Mouse (Mus musculus) stomach, embryonic 15.5 days (tissue): ENCODE measurements around the gene Ppp3cb. TPM values are rescaled to one million over a fixed set of nuclear protein-coding genes. Genes with fewer than 3 reads are reported as not detected.

ENCODE experiments used
- polyA plus RNA-seq: library from polyadenylated mRNA; unstranded; fragments of >200 nt; fragmentation: Nextera tagmentation; extraction: Ambion mirVana; gene quantifications from 2 replicates; pipeline ENCODE4 v1.2.1, GENCODE M21; 2015

Gene Ppp3cb
- polyA plus RNA-seq, 1 experiment from 2014 or later, result 42.4 TPM

Other genes with a start within 250 kb of the Ppp3cb start
- 46.9 and 47.6 TPM in 2 replicates for gene Ecd, start 198.5 kb downstream of the Ppp3cb start, polyA plus RNA-seq
- gene Fam149b, start 198.4 kb downstream of the Ppp3cb start, polyA plus RNA-seq, result 28.6 and 33.1 TPM in 2 replicates
- 143 and 149 TPM in 2 replicates for gene Dnajc9, start 157.7 kb downstream of the Ppp3cb start, polyA plus RNA-seq
- 85.2 and 90.9 TPM in 2 replicates for gene Mrps16, start 152.9 kb downstream of the Ppp3cb start, polyA plus RNA-seq
- gene Cfap70, start 94.3 kb downstream of the Ppp3cb start, polyA plus RNA-seq, result 0.27 and 0.63 TPM in 2 replicates
- gene Anxa7, start 66.4 kb downstream of the Ppp3cb start, polyA plus RNA-seq, result 58.4 and 59.9 TPM in 2 replicates
- gene Mss51, start 49.7 kb downstream of the Ppp3cb start, polyA plus RNA-seq, result 0.64 and 0.92 TPM in 2 replicates
- gene Usp54, start 94.5 kb upstream of the Ppp3cb start, polyA plus RNA-seq, result 5.5 and 6.3 TPM in 2 replicates
- gene Myoz1, start 110.0 kb upstream of the Ppp3cb start, polyA plus RNA-seq, result 0.23 and 0.77 TPM in 2 replicates
- gene Synpo2l, start 121.8 kb upstream of the Ppp3cb start, polyA plus RNA-seq, result 0.45 and 0.88 TPM in 2 replicates
- gene Sec24c, start 127.7 kb upstream of the Ppp3cb start, polyA plus RNA-seq, result 81.1 and 90.2 TPM in 2 replicates
- gene Fut11, start 148.4 kb upstream of the Ppp3cb start, polyA plus RNA-seq, result 27.1 and 28.5 TPM in 2 replicates
- gene Chchd1, start 156.4 kb upstream of the Ppp3cb start, polyA plus RNA-seq, result 192 and 202 TPM in 2 replicates
- 27.3 and 28.0 TPM in 2 replicates for gene Zswim8, start 161.0 kb upstream of the Ppp3cb start, polyA plus RNA-seq
- gene Ndst2, start 188.0 kb upstream of the Ppp3cb start, polyA plus RNA-seq, result 22.3 and 25.5 TPM in 2 replicates
- 40.4 and 49.1 TPM in 2 replicates for gene Camk2g, start 247.5 kb upstream of the Ppp3cb start, polyA plus RNA-seq